Mouse (Mus musculus) splenic B cell, adult 2 months (primary cell): Measurements from ENCODE around the gene Ccdc97.

Source experiments
- DNase-seq: peaks from one replicate; pipeline ENCODE4 v3.0.0-alpha.2; 2011; ENCODE audit warnings: low read depth, low spot score
- H3K27me3 ChIP-seq: 2 replicates; pipeline ENCODE4 v1.6.1; 2012; ENCODE audit warnings: mild to moderate bottlenecking, low read length, moderate library complexity, mixed read lengths; ENCODE audit not compliant: control insufficient read depth, poor library complexity, insufficient read depth, severe bottlenecking
- H3K36me3 ChIP-seq: 2 replicates; pipeline ENCODE4 v1.6.1; 2012; ENCODE audit warnings: mild to moderate bottlenecking, low read length, moderate library complexity, mixed read lengths; ENCODE audit not compliant: control insufficient read depth, poor library complexity, insufficient read depth, severe bottlenecking

Gene Ccdc97

DNA sequence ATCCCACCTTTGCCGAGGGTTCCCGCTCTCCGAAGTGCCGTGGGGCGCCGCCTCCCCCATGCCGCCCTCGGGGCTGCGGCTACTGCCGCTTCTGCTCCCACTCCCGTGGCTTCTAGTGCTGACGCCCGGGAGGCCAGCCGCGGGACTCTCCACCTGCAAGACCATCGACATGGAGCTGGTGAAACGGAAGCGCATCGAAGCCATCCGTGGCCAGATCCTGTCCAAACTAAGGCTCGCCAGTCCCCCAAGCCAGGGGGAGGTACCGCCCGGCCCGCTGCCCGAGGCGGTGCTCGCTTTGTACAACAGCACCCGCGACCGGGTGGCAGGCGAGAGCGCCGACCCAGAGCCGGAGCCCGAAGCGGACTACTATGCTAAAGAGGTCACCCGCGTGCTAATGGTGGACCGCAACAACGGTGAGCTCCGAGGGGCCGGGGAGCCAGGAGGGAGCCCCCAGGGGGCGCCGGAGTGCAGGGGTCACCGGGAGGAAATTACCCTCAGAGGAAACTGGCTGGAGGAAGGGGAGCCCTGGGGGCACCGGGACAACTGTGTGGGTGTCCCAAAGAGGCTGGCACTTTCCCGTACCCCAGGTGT is 31.0 kb downstream of the Ccdc97 start:
- Histone ChIP-seq H3K27me3 (no peaks in the 10 kb centered on the region), H3K36me3 (peaks cover 9% of the 10 kb centered on the region)
- DNase-seq, result peak; percentile 72

DNA sequence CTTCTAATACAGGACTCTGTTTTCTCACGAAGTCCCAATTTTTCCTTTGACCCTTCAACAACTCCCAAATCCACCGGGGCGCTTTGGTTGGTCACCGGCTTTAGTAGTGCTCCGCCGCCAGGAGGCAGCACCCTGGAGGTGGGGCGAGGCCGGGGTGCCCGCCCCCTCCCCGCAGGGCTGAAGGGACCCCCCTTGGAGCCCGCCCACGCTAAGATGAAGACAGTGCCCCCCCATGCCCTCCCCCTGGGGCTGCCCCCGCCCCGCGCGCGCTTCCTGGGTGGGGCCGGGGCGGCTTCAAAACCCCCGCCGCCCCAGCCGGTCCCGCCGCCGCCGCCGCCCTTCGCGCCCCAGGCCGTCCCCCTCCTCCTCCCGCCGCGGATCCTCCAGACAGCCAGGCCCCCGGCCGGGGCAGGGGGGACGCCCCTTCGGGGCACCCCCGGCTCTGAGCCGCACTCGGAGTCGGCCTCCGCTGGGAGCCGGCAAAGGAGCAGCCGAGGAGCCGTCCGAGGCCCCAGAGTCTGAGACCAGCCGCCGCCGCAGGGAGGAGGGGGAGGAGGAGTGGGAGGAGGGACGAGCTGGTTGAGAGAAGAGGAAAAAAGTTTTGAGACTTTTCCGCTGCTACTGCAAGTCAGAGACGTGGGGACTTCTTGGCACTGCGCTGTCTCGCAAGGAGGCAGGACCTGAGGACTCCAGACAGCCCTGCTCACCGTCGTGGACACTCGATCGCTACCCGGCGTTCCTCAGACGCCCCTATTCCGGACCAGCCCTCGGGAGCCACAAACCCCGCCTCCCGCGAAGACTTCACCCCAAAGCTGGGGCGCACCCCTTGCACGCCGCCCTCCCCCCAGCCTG is 32.0 kb downstream of the Ccdc97 start, which contains the start of gene Tgfb1:
Tgfb1 (plus strand) TSS at position 323 of the 852 bp plus-strand sequence.
- no peaks in the 10 kb centered on the region for H3K27me3 ChIP-seq
- peak; percentile 94 for DNase-seq
- peaks cover under 1% of the 10 kb centered on the region for H3K36me3 ChIP-seq

DNA sequence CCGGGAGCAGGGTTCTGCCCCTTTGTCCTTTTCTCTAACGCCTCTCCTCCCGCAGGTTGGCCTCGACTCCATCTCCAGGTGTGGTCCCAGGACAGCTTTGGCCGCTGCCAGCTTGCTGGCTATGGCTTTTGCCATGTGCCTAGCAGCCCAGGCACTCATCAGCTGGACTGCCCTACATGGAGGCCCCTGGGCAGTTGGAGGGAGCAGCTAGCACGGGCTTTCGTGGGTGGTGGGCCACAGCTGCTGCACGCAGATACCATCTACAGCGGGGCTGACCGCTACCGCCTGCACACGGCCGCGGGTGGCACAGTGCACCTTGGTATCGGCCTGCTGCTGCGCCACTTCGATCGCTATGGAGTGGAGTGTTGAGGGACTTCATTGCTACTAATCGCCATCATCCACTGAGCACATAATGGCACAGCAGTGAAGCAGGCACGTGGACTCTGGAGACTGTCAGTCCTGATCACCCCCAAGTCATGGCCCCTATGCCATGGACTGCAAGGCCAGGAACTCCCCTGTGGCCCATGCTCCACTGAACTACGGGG is 32.9 kb downstream of the Ccdc97 start:
- Histone ChIP-seq H3K36me3 (no peaks in the 10 kb centered on the region; the same call in none of the 2 replicates), H3K27me3 (no peaks in the 10 kb centered on the region)
- no peak for DNase-seq

DNA sequence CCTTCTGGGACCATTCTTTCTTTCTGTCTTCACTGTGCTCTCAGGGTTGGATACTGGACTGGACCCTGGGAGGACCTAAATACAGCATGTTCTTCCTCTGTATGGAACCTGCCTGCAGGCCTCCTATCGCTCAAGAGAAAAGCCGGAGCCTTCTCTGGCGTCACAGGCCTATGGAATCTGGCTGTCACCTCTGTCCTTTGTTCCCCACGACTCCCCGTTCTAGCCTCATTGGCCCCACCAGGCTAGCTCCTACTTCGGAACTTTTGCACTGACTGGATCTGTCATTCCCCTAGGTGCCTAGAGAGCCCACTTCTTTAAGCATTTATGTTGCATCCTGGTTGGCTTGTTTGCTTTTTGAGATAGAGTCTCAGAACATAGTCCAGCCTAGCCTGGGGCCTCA is 34.2 kb downstream of the Ccdc97 start:
- Histone ChIP-seq H3K36me3 (no peaks in the 10 kb centered on the region; the same call in 1 of the 2 replicates), H3K27me3 (no peaks in the 10 kb centered on the region)
- DNase-seq, result no peak

DNA sequence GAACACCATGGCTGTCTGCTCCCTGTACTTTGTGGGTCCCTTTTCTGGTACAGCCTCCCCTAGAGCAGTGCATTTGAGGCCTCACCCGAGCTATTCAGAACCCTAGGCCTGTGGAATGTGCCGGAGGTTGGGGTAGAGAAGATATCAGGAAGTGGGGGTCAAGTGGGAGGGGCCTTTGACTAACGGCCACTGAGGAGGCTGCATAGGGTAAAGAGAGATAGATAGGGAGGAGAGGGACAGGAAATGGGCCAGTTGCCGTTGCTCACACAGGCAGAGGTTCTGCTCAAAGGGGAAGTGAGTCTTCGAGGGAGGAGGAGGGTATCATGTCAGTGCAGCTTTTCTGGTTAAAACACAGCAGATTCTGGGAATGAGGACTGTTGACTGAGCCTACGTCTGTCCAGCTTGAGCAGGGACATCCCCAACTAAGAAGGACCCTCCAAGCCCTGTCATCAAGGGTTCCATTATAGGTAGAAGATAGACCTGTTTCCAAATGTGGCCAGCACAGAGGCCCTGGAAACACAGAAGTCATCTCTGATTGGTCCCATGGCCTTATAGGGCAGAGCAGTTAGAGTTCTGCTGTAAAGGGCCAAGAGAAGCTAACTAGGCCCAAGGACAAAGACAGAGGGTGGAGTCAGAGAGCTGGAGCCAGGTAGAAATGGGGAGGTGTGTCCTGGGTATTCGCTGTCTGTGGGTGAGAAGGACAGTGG is 35.3 kb downstream of the Ccdc97 start:
- DNase-seq, result peak; percentile 85
- Histone ChIP-seq H3K27me3 (no peaks in the 10 kb centered on the region), H3K36me3 (no peaks in the 10 kb centered on the region; the same call in 1 of the 2 replicates)

DNA sequence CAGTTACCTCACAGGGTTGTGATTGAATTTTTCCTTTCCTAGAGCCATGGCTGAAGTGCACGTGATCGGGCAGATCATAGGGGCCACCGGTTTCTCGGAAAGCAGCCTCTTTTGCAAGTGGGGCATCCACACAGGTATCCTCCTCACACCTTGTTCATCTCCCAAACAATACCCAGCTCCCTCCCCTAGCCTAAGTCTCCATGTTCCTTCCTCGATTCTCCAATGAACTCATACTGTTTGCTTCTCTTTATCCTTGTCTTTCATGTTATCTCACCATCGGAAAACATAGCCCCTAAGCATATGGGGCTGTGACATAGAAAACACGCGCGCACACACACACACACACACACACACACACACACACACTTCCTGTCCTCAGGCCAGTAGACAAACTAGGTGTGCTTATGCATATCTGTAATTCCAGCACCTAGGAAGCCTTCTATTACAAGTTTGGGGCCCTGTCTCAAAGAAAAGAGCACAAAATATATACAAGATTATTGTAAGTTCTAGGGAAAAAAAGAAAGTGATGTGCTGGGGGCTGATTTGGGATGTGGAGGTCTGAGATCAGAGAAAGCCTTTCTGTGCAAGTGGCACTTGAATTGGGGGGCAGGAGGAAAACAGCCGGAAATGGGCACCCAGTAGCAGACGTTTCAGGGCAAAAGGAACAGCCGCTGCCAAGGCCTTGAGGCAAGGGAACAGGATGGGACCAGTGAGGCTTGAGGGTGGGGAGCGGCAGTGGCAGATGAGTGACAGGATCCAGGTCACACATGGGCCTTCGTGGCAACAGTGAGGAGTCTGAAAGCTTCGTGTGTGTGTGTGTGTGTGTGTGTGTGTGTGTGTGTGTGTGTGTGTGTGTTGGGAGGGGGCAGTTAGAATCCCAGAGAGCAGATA is 37.3 kb downstream of the Ccdc97 start:
- Histone ChIP-seq H3K36me3 (no peaks in the 10 kb centered on the region; the same call in 1 of the 2 replicates), H3K27me3 (no peaks in the 10 kb centered on the region)
- peak; percentile 58 for DNase-seq

DNA sequence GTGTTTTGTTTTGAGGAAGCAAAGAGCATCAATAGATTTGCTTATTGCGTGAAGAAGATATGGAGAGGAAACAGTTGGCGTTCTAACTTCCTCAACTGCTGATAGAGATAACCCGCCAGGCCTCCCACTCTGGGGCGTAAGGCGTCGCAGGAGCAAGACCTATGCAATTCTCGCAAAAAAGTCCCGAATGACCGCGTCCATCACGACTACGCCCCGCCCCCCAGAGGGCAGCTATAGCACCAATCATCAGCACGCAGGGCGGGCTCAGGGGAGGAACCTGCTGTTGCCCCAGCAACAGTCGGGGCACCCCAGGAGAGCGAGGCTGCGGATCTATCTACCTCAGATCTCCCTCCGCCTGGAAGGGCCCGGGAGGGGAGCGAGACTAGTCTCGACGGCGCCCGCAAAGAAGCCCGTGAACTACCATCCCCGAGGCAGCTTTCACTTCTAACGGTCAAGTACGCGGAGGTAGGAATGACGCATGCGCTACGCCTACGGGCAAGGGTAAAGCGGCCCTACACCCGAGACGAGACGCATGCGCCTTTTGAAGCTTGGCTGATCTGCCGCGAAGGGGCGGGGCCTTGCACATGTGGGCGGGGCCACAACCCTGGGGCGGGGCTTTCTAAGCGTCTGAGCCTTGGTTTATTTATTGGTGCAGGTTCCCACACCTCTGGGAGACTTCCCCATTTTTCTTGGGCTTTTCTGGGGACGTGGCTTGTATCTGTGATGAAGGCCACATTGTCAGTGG is 38.2 kb downstream of the Ccdc97 start, which contains the start of gene B9d2:
B9d2 (plus strand) TSS at position 267 of the 745 bp plus-strand sequence.
- Histone ChIP-seq H3K36me3 (no peaks in the 10 kb centered on the region), H3K27me3 (no peaks in the 10 kb centered on the region)
- DNase-seq, result peak; percentile 98

DNA sequence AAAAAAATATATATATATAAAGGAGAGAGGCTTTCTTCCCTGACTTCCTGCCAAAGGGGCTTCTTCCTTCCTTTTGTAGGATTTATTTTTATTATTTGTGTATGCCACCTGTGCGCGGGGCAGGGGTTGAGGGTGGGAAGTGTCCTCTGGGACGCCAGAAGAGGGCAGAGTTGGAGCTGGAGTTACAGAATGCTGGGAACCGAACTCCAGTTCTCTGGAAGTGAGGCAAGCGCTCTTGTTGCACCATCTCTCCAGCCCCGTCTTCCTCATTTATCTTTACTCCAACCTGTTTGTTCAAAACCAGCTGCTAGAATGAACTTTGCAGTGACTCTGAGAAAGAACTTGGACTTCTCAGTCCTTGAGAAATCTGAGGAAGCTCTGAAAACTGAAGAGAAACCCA is 38.9 kb downstream of the Ccdc97 start:
- H3K27me3 ChIP-seq, result no peaks in the 10 kb centered on the region
- DNase-seq, result no peak
- no peaks in the 10 kb centered on the region for H3K36me3 ChIP-seq

DNA sequence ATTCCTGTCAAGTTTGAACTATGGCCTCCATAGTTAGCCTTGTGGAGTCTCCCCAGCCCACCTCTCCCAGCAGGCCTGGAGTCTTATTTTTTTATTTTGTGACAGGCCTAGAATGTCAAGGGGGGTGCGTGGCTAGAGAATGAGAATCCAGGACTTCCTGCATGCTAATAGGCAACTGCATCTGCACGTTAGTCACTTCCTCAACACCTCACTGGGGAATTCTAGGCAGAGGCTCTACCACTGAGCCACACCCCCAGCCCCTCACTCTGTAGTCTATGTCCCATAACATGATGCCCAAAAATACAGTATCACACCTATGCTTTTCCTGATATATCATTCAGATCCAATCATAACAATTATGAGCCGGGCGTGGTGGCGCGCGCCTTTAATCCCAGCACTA is 41.9 kb downstream of the Ccdc97 start:
- H3K27me3 ChIP-seq, result no peaks in the 10 kb centered on the region
- H3K36me3 ChIP-seq, result no peaks in the 10 kb centered on the region
- DNase-seq, result no peak

DNA sequence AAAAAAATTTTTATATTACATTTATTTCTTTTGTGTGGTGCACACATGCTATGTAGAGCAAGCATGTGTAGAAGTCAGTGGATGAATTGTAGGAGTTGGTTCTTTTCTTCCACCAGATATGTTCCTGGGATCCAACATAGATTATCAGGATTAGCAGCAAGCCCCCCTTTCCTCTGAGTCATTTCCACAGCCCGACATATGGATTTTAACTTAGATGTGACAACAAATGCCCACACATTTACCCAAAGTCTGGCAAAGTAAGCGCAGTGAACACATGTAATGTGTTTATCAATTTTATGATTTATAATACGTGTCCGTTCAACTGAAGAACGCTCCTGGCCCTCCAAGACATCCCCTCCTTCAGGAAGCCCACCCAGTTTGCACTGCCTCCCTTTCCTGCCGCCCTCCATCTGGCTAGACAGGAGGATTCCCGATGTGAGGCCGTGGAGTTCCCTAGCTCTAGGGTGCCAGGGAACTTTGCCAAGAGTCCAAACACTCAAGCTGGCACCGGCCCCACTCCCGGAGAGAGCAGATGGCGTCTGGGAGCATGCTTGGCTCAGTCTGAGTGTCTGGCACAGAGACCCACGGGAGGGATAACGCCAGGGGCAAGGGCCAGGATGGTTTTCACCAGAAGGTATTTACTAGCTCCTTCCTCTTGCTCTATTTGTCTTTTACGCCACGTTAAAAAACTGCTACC is 42.7 kb downstream of the Ccdc97 start:
- DNase-seq, result no peak
- H3K27me3 ChIP-seq, result no peaks in the 10 kb centered on the region
- no peaks in the 10 kb centered on the region for H3K36me3 ChIP-seq

DNA sequence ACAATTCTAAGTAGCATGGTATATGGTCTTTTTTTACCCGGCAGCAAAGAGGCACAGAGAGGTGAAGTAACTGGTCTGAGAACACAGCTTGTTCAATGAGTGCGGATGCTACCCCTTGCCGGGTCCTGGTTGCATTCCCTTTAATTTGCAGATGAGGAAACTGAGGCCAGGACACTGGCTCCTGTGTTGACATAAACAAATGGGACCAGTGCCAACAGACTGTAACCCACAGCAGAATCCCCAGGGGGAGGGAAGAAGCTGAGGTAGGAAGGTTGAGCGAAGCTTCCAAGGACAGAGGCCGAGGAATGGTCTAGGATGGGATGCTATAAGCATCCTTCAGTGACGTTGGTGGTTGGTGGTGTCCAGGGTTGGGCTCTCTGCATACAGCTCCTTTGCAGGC is 43.5 kb downstream of the Ccdc97 start:
- Histone ChIP-seq H3K27me3 (no peaks in the 10 kb centered on the region), H3K36me3 (no peaks in the 10 kb centered on the region)
- no peak for DNase-seq

DNA sequence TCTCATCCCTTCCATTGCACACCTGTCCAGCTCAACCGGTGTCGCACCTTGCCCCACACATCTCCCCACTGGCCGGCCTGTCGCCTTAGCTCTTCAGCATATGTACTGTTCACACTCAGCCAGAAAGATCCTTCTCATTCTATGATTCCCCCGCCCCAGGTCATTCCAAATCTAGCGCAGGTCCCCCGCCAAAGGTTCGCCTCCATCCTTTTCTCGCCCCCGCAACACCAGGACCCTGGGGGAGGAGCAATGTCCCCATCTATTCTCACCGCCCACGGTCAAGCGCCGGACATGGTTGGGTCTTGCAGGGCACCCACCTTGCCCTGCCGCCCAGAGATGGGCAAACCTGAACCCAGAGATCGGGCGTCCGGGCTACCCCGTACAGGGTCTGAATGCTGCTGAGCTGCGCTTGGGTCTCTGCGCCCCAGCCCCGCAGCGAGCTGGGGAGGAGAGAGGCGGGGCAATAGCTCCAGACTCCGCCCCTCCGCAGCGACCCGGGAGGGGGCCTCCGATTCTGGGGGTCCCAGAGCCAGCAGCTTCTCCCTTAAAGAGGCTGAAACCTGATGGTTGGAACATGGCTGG is 44.1 kb downstream of the Ccdc97 start, which contains the start of gene Tmem91:
Tmem91 (minus strand) TSS at position 448 of the 582 bp plus-strand sequence.
- no peaks in the 10 kb centered on the region for H3K36me3 ChIP-seq
- DNase-seq, result no peak
- H3K27me3 ChIP-seq, result no peaks in the 10 kb centered on the region

DNA sequence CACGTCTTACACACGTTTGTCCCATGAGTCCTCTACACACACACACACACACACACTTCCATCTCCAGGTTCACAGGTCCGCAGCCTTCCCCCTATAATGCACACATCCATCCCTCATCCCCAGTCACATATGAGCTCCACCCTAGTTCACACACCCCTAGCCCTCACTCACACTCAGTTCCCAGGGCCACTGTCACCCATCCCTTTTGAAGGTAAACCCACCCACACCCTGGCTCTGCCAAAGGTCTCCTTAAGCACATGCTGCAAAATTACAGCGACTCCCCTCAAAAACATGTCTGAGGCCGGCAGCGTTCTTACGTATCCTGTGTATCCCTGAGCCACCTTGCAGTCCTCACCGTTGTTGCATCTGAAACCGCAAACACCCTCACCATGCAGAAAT is 44.6 kb downstream of the Ccdc97 start:
- DNase-seq, result no peak

More for the DNA sequence above, 44.6 kb downstream of the Ccdc97 start:
- H3K36me3 ChIP-seq, result no peaks in the 10 kb centered on the region
- H3K27me3 ChIP-seq, result no peaks in the 10 kb centered on the region
